Mouse (Mus musculus) CH12.LX (cell line): Measurements from ENCODE around the gene Syt6. TPM values are rescaled to one million over a fixed set of nuclear protein-coding genes. Genes with fewer than 3 reads are reported as not detected.

Experiments used
- DNase-seq: peaks from one replicate; pipeline ENCODE4 v3.0.0-alpha.2; 2013; ENCODE audit errors: extremely low read depth
- H3K27ac ChIP-seq: 2 replicates; pipeline ENCODE4 v1.5.1; 2012; ENCODE audit warnings: low read depth, mild to moderate bottlenecking, control low read depth, moderate library complexity; ENCODE audit not compliant: insufficient read depth
- H3K27me3 ChIP-seq: replicated peaks from 2 replicates; pipeline ENCODE3; 2012; ENCODE audit warnings: inconsistent platforms
- H3K36me3 ChIP-seq, 2 experiments: replicated peaks in 1 of 2; 2 replicates each; pipeline versions ENCODE3 to v1.6.1; 2012; ENCODE audit warnings: inconsistent platforms in 1 of 2, low read length in 1 of 2, mild to moderate bottlenecking in 1 of 2, mixed read lengths in 1 of 2, moderate library complexity in 1 of 2; ENCODE audit not compliant: control insufficient read depth in 1 of 2, insufficient read depth in 1 of 2
- H3K4me1 ChIP-seq, 2 experiments: 2 replicates each; pipeline ENCODE4 v1.6.1; 2012; ENCODE audit warnings: inconsistent platforms in 1 of 2, moderate library complexity in 1 of 2; ENCODE audit not compliant: insufficient read depth in 2 of 2, control insufficient read depth in 1 of 2
- H3K4me2 ChIP-seq: 2 replicates; pipeline ENCODE4 v1.6.1; 2012; ENCODE audit warnings: low read depth, mild to moderate bottlenecking, control low read depth; ENCODE audit not compliant: poor library complexity, insufficient read depth, severe bottlenecking
- H3K4me3 ChIP-seq, 3 experiments: fragments of 150-350 bp in 1 of 3; sonication (generic) in 1 of 3; replicated peaks in 1 of 3; 2 replicates each; pipeline versions ENCODE3 to v1.5.1; 2011 to 2012; ENCODE audit warnings: low read depth in 2 of 3, low read length in 2 of 3, mild to moderate bottlenecking in 2 of 3, moderate library complexity in 2 of 3, control low read depth in 1 of 3, improper control_type of control experiment in 1 of 3, inconsistent platforms in 1 of 3, mixed read lengths in 1 of 3; ENCODE audit not compliant: poor library complexity in 1 of 3
- H3K79me2 ChIP-seq: replicated peaks from 2 replicates; pipeline ENCODE4 v1.6.1; 2012; ENCODE audit warnings: mild to moderate bottlenecking, moderate library complexity; ENCODE audit not compliant: control insufficient read depth, poor library complexity, insufficient read depth, severe bottlenecking; ENCODE audit errors: extremely low read depth
- H3K9ac ChIP-seq: 2 replicates; pipeline ENCODE4 v1.6.1; 2012; ENCODE audit warnings: low read depth, mild to moderate bottlenecking, control low read depth, moderate library complexity; ENCODE audit not compliant: insufficient read depth
- H3K9me3 ChIP-seq: replicated peaks from 2 replicates; pipeline ENCODE3; 2012; ENCODE audit warnings: low read length, inconsistent platforms, mixed read lengths
- BHLHE40 ChIP-seq: IDR thresholded peaks from 2 replicates; pipeline ENCODE4 v1.6.1; 2011; ENCODE audit warnings: mild to moderate bottlenecking, low read depth, low read length, improper control_type of control experiment
- CHD1 ChIP-seq: IDR thresholded peaks from 2 replicates; pipeline ENCODE4 v1.6.1; 2012; ENCODE audit warnings: low read depth, low read length, improper control_type of control experiment, inconsistent platforms
- CHD2 ChIP-seq: IDR thresholded peaks from 2 replicates; pipeline ENCODE4 v1.6.1; 2011; ENCODE audit warnings: low read length, improper control_type of control experiment
- CTCF ChIP-seq, 2 experiments: IDR thresholded peaks in 1 of 2; conservative IDR thresholded peaks in 1 of 2; 2 replicates each; pipeline ENCODE4 v1.5.1; 2011 to 2012; ENCODE audit warnings: low read depth in 2 of 2, low read length in 2 of 2, improper control_type of control experiment in 1 of 2, inconsistent platforms in 1 of 2, mild to moderate bottlenecking in 1 of 2, moderate library complexity in 1 of 2
- E2F4 ChIP-seq: IDR thresholded peaks from 2 replicates; pipeline ENCODE4 v1.6.1; 2011; ENCODE audit warnings: low read depth, low read length, improper control_type of control experiment; ENCODE audit not compliant: insufficient replicate concordance
- ELF1 ChIP-seq: IDR thresholded peaks from 2 replicates; pipeline ENCODE4 v1.6.1; 2014; ENCODE audit warnings: low read depth, mild to moderate bottlenecking, inconsistent platforms, low read length, improper control_type of control experiment
- GABPA ChIP-seq: IDR thresholded peaks from 2 replicates; pipeline ENCODE4 v1.6.1; 2012; ENCODE audit warnings: low read depth, low read length, improper control_type of control experiment, inconsistent platforms; ENCODE audit not compliant: insufficient replicate concordance
- HCFC1 ChIP-seq: IDR thresholded peaks from 2 replicates; pipeline ENCODE4 v1.6.1; 2012; ENCODE audit warnings: low read depth, mild to moderate bottlenecking, inconsistent platforms, low read length, improper control_type of control experiment
- IRF4 ChIP-seq: IDR thresholded peaks from 2 replicates; pipeline ENCODE4 v1.6.1; 2014; ENCODE audit warnings: low read depth, mild to moderate bottlenecking, inconsistent platforms, low read length, improper control_type of control experiment
- JUN ChIP-seq: IDR thresholded peaks from 2 replicates; pipeline ENCODE4 v1.6.1; 2011; ENCODE audit warnings: low read depth, mild to moderate bottlenecking, low read length, improper control_type of control experiment, moderate library complexity; ENCODE audit not compliant: insufficient read depth
- JUND ChIP-seq: conservative IDR thresholded peaks from 2 replicates; pipeline ENCODE4 v1.6.1; 2011; ENCODE audit warnings: low read depth, low read length, improper control_type of control experiment
- KAT2A ChIP-seq: IDR thresholded peaks from 2 replicates; pipeline ENCODE4 v1.6.1; 2012; ENCODE audit warnings: low read length, improper control_type of control experiment, inconsistent platforms; ENCODE audit not compliant: insufficient replicate concordance
- MEF2A ChIP-seq: IDR thresholded peaks from 2 replicates; pipeline ENCODE4 v1.6.1; 2014; ENCODE audit warnings: low read depth, mild to moderate bottlenecking, inconsistent platforms, low read length, improper control_type of control experiment, borderline replicate concordance
- MXI1 ChIP-seq: IDR thresholded peaks from 2 replicates; pipeline ENCODE4 v1.6.1; 2011; ENCODE audit warnings: mild to moderate bottlenecking, low read depth, low read length, improper control_type of control experiment
- NELFE ChIP-seq: IDR thresholded peaks from 2 replicates; pipeline ENCODE4 v1.6.1; 2011; ENCODE audit warnings: low read depth, low read length, improper control_type of control experiment
- NRF1 ChIP-seq: IDR thresholded peaks from 2 replicates; pipeline ENCODE4 v1.6.1; 2014; ENCODE audit warnings: low read depth, mild to moderate bottlenecking, inconsistent platforms, low read length, improper control_type of control experiment, moderate library complexity
- PAX5 ChIP-seq: IDR thresholded peaks from 2 replicates; pipeline ENCODE4 v1.6.1; 2012; ENCODE audit warnings: low read length, inconsistent platforms, mixed read lengths
- RAD21 ChIP-seq: IDR thresholded peaks from 2 replicates; pipeline ENCODE4 v1.6.1; 2011; ENCODE audit warnings: low read depth, mild to moderate bottlenecking, low read length, improper control_type of control experiment, moderate library complexity
- RCOR1 ChIP-seq: conservative IDR thresholded peaks from 2 replicates; pipeline ENCODE4 v1.6.1; 2012; ENCODE audit warnings: low read depth, mild to moderate bottlenecking, inconsistent platforms, low read length, improper control_type of control experiment
- SIN3A ChIP-seq: IDR thresholded peaks from 2 replicates; pipeline ENCODE4 v1.6.1; 2012; ENCODE audit warnings: low read length, improper control_type of control experiment, inconsistent platforms
- SMC3 ChIP-seq: IDR thresholded peaks from 2 replicates; pipeline ENCODE4 v1.6.1; 2011; ENCODE audit warnings: low read depth, low read length, improper control_type of control experiment
- TCF12 ChIP-seq: IDR thresholded peaks from 2 replicates; pipeline ENCODE4 v1.6.1; 2014; ENCODE audit warnings: low read depth, mild to moderate bottlenecking, inconsistent platforms, low read length, improper control_type of control experiment
- USF2 ChIP-seq: conservative IDR thresholded peaks from 2 replicates; pipeline ENCODE4 v1.6.1; 2011; ENCODE audit warnings: low read depth, low read length, improper control_type of control experiment
- ZC3H11A ChIP-seq: IDR thresholded peaks from 2 replicates; pipeline ENCODE4 v1.6.1; 2012; ENCODE audit warnings: low read depth, mild to moderate bottlenecking, inconsistent platforms, low read length, improper control_type of control experiment
- ZMIZ1 ChIP-seq: IDR thresholded peaks from 2 replicates; pipeline ENCODE4 v1.6.1; 2012; ENCODE audit warnings: low read depth, mild to moderate bottlenecking, inconsistent platforms, low read length, improper control_type of control experiment
- ZNF384 ChIP-seq: IDR thresholded peaks from 2 replicates; pipeline ENCODE4 v1.6.1; 2012; ENCODE audit warnings: low read depth, low read length, improper control_type of control experiment, inconsistent platforms
- dilution Hi-C: fragments of 300-500 bp; cut with MboI; formaldehyde crosslinking; loops from 2 replicates; pipeline ENCODE4 v1.14.3; 2020; ENCODE audit warnings: low sequenced_read_pairs; ENCODE audit not compliant: extremely low pct_unique_long_range_greater_than_20kb, extremely low pct_ligation_motif_present
- in situ Hi-C: fragments of 300-500 bp; cut with MboI; formaldehyde crosslinking; loops from 3 replicates; pipeline ENCODE4 v1.14.3; 2019; ENCODE audit warnings: low sequenced_read_pairs, low pct_ligation_motif_present, low pct_unique_long_range_greater_than_20kb, mixed read lengths
- polyA plus RNA-seq: library from polyadenylated mRNA; unstranded; fragments of >175 nt; gene quantifications from 2 replicates; pipeline ENCODE4 v1.2.1, GENCODE M21; 2012; ENCODE audit warnings: low read depth; ENCODE audit not compliant: insufficient read length
- total RNA-seq, 2 experiments: library from RNA; depleted of rRNA; stranded (reverse); fragments of 300-350 nt in 1 of 2; fragments of >200 nt in 1 of 2; gene quantifications; 2 replicates each; pipeline ENCODE4 v1.2.3; 2012 to 2014

Syt6 gene
- total and polyA plus RNA-seq, 3 experiments = not detected

DNA sequence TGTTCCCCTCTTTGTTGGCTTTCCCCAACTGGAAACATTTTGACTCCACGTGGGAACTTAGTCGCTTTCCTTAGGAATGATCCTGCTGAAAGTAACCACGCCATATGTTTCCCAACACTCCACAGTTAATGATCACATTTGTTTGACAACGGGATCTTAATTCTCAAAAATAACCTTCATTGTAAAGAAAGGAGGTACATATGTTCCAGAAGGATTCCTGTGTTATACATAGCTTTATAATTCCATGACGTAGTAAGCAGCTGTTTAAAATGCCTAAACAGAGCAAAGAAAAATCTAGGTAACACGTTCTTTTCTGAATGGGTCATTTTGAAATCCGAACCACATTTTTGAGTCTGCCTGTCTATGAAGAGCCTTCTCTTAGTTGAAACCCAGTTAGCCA, 58.1 kb downstream of the Syt6 start:
- no peaks in the 10 kb centered on the region; a peak in 1 of 4 replicates for H3K4me1 ChIP-seq
- no peak for DNase-seq
- no peaks in the 10 kb centered on the region for H3K9me3 ChIP-seq
- no peak overlapping the region for H3K4me2 ChIP-seq
- no peaks in the 10 kb centered on the region for H3K79me2 ChIP-seq
- no peaks in the 10 kb centered on the region for H3K36me3 ChIP-seq
- no peak overlapping the region for H3K27ac ChIP-seq
- dilution Hi-C loops (no loop called here), in situ Hi-C loops (no loop called here)
- no peak overlapping the region for H3K9ac ChIP-seq
- H3K27me3 ChIP-seq = no peaks in the 10 kb centered on the region
- H3K4me3 ChIP-seq = no peak overlapping the region
- TF ChIP-seq USF2 = no peak
- TF ChIP-seq ZNF384 = no peak
- TF ChIP-seq NELFE = no peak
- TF ChIP-seq MEF2A = no peak
- TF ChIP-seq SMC3 = no peak
- TF ChIP-seq KAT2A = no peak
- no peak for TF ChIP-seq CTCF (conservative IDR thresholded peaks at IDR 0.05 in 1 of 2, IDR thresholded peaks at IDR 0.05 in 1 of 2; ENCODE audit: low read depth in 2 of 2, low read length in 2 of 2)
- TF ChIP-seq NRF1 = no peak
- TF ChIP-seq JUND = no peak
- no peak for TF ChIP-seq ZMIZ1
- no peak for TF ChIP-seq IRF4
- TF ChIP-seq E2F4 = no peak
- TF ChIP-seq JUN = no peak
- no peak for TF ChIP-seq CHD1
- TF ChIP-seq TCF12 = no peak
- TF ChIP-seq BHLHE40 = no peak

DNA sequence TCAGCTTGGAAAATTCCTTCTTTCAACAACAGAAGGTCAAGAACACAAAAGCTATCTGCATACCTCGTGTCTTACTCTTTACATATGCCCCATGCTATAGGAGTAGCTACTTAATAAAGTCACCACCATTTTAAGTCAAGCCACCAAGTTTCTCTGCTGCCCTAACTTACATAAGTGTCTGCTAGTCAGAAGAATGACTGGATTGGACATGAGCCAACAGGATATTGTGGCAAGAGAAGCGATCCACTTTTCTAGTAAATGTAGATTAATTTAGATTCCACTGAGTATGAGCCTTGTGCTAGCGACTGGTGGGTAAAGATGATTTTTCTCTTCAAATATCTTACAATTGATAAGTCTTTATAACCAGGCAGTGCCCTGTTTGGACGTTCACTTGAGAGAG, 58.8 kb downstream of the Syt6 start:
- H3K36me3 ChIP-seq = no peaks in the 10 kb centered on the region
- no peaks in the 10 kb centered on the region for H3K79me2 ChIP-seq
- H3K4me1 ChIP-seq = no peaks in the 10 kb centered on the region; a peak in 1 of 4 replicates
- no peaks in the 10 kb centered on the region for H3K27me3 ChIP-seq
- in situ Hi-C loops = no loop called here
- no peak overlapping the region for H3K4me3 ChIP-seq
- no peak for TF ChIP-seq ZC3H11A
- TF ChIP-seq ZNF384 = no peak
- no peak for TF ChIP-seq CHD1
- no peak for TF ChIP-seq NRF1
- TF ChIP-seq MXI1 = no peak
- TF ChIP-seq ELF1 = no peak
- TF ChIP-seq USF2 = no peak
- TF ChIP-seq JUN = no peak
- TF ChIP-seq SMC3 = no peak
- TF ChIP-seq E2F4 = no peak
- no peak for TF ChIP-seq GABPA
- no peak for TF ChIP-seq TCF12
- TF ChIP-seq PAX5 = no peak
- no peak for TF ChIP-seq RCOR1
- no peak for TF ChIP-seq HCFC1
- TF ChIP-seq SIN3A = no peak
- TF ChIP-seq CHD2 = no peak
- TF ChIP-seq BHLHE40 = no peak
- no peak for TF ChIP-seq RAD21
- TF ChIP-seq, all 38 proteins: peak for 0
- dilution Hi-C loops = no loop called here
- no peak overlapping the region for H3K9ac ChIP-seq
- DNase-seq = no peak
- H3K4me2 ChIP-seq = no peak overlapping the region
- no peaks in the 10 kb centered on the region for H3K9me3 ChIP-seq
- H3K27ac ChIP-seq = no peak overlapping the region
